Mouse (Mus musculus): ENCODE measurements around the gene Erbb2. TPM values are rescaled to one million over a fixed set of nuclear protein-coding genes. Genes with fewer than 3 reads are reported as not detected.

Gene Erbb2
- polyA plus RNA-seq, 1 experiment = 1.6 TPM

DNA sequence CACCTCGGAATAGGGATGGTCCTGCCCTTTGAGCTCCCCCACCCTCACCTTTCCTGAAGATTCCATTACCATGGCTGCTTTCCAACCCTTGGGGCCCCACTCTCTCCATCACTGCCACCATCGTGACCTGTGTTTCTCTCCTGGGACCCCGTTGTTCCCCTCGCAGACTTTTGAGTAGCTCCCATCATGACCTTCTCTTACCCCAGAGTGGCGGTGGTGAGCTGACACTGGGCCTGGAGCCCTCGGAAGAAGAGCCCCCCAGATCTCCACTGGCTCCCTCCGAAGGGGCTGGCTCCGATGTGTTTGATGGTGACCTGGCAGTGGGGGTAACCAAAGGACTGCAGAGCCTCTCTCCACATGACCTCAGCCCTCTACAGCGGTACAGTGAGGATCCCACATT, 23.5 kb downstream of the Erbb2 start:
- Histone ChIP-seq H3K27me3 (ENCODE audit: control insufficient read depth, insufficient read depth, low read length) (no peaks in the 10 kb centered on the region), H3K4me3 (replicated peaks; ENCODE audit: insufficient read depth, low read depth, low read length) (no peak overlapping the region), H3K4me1 (ENCODE audit: control insufficient read depth, insufficient read depth, low read length) (no peaks in the 10 kb centered on the region; the same call in 1 of the 2 replicates), H3K27ac (ENCODE audit: insufficient read depth, low read length) (no peak overlapping the region)
- no peak for DNase-seq
- WGBS = 89% methylated on average over 9 of the region's 9 CpGs
- TF ChIP-seq POLR2A (IDR thresholded peaks at IDR 0.05; ENCODE audit: borderline replicate concordance, insufficient read depth, low read length) (no peak), CTCF (IDR thresholded peaks at IDR 0.05; ENCODE audit: borderline replicate concordance, insufficient read depth, low read depth, low read length) (no peak)

GRCm38 (mm10) chr11:98437441-98437840, 25.2 kb downstream of the Erbb2 start:
- H3K4me3 ChIP-seq (replicated peaks; ENCODE audit: insufficient read depth, low read depth, low read length) = no peak overlapping the region
- 89% methylated on average over 6 of the region's 6 CpGs for WGBS
- DNase-seq = no peak
- TF ChIP-seq CTCF (IDR thresholded peaks at IDR 0.05; ENCODE audit: borderline replicate concordance, insufficient read depth, low read depth, low read length) (no peak), POLR2A (IDR thresholded peaks at IDR 0.05; ENCODE audit: borderline replicate concordance, insufficient read depth, low read length) (no peak)
- no peaks in the 10 kb centered on the region; the same call in 1 of the 2 replicates for H3K4me1 ChIP-seq (ENCODE audit: control insufficient read depth, insufficient read depth, low read length)
- H3K27ac ChIP-seq (ENCODE audit: insufficient read depth, low read length) = no peak overlapping the region
- H3K27me3 ChIP-seq (ENCODE audit: control insufficient read depth, insufficient read depth, low read length) = no peaks in the 10 kb centered on the region

DNA sequence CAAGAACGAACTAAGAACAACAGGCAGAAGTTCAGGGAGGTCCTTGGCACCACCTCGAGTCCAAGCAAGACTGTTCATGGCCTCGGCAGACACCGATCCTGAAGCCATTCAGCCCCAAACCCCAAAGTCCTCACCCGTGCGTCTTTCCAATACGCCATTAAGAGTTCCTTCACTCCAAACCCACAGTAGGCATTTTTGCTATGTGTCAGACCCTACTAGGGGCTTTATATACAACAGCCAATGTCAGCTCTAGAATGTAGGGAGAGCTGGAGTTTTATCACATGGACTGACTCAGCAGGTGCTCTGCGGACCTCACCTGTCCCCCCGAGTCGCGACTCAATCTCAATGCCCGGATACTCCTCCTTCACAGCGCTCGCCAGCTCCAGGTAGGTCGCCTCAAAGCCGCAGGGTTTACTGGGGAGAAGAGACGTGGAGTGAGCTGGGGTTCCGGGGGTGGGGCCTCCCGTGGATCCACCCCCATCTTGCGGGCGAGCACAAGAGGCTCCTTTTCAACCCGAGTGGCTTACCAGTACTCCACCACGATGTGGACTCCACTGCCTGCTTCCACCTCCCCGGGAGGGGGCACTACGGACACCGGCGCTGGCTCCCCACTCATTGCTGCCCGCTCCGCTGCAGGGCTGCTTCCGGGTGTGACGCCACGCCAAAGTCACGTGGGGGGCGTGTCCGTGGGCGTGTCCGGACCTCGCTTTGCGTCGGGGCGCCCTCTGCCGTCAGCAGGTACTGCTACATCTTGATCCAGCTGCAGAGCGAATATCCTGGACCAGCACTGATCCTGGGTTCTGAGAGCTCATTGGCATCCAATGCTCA, 26.3 kb downstream of the Erbb2 start, which contains the start of gene Mien1:
Mien1 (minus strand) TSS at position 661 of the 828 bp plus-strand sequence.
- whole genome bisulfite sequencing = under 1% methylated on average over 43 of the region's 43 CpGs
- H3K27me3 ChIP-seq (ENCODE audit: control insufficient read depth, insufficient read depth, low read length) = no peaks in the 10 kb centered on the region
- DNase-seq = peak; percentile 93 to 98
- H3K4me3 ChIP-seq (replicated peaks; ENCODE audit: insufficient read depth, low read depth, low read length) = peak within 1 kb of the TSS; percentile 68
- H3K4me1 ChIP-seq (ENCODE audit: control insufficient read depth, insufficient read depth, low read length) = no peaks in the 10 kb centered on the region; the same call in 1 of the 2 replicates
- no peak within 1 kb of the TSS for H3K27ac ChIP-seq (ENCODE audit: insufficient read depth, low read length)
- peak; percentile 85 for TF ChIP-seq CTCF (IDR thresholded peaks at IDR 0.05; ENCODE audit: borderline replicate concordance, insufficient read depth, low read depth, low read length)
- TF ChIP-seq POLR2A (IDR thresholded peaks at IDR 0.05; ENCODE audit: borderline replicate concordance, insufficient read depth, low read length) = peak; percentile 94

DNA sequence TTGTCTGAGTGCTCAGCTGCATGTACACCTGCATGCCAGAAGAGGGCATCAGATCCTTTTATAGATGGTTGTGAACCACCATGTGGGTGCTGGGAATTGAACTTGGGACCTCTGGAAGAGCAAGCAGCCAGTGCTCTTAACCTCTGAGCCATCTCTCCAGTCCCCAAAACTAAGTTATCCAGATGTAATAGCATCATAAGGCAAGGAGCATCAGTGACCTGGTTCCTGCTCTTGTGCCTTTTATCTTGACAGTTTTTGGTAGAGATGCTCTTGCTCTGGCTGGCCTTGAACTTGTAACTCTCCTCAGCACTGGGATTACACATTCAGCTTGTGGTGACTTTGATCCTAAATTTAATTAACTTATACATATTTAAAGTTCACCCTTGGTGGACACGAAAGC, 31.4 kb downstream of the Erbb2 start:
- 98% methylated on average over 1 of the region's 1 CpGs for WGBS
- TF ChIP-seq CTCF (IDR thresholded peaks at IDR 0.05; ENCODE audit: borderline replicate concordance, insufficient read depth, low read depth, low read length) (no peak), POLR2A (IDR thresholded peaks at IDR 0.05; ENCODE audit: borderline replicate concordance, insufficient read depth, low read length) (no peak)
- no peak overlapping the region for H3K27ac ChIP-seq (ENCODE audit: insufficient read depth, low read length)
- no peaks in the 10 kb centered on the region for H3K27me3 ChIP-seq (ENCODE audit: control insufficient read depth, insufficient read depth, low read length)
- peaks cover 10% of the 10 kb centered on the region; the same call in 1 of the 2 replicates for H3K4me1 ChIP-seq (ENCODE audit: control insufficient read depth, insufficient read depth, low read length)
- no peak overlapping the region for H3K4me3 ChIP-seq (replicated peaks; ENCODE audit: insufficient read depth, low read depth, low read length)
- DNase-seq = no peak

DNA sequence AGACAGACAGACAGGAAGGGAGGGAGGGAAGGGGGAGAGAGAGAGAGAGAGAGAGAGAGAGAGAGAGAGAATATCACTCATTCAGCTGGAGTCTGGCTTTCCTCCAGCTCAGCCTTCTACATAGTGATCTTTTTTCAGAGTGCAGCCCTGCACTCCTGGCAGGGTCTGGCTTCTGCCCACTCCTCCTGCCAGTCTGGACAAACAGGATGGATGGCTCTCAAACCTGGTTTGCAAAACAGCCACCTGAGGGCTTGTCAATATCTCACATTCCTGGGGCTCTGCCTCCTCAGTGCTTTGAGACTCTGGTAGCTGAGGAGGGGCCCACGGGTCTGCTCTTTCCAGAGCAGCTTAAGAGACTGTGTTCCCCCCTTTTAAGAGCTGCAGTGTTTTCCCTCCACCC, 33.0 kb downstream of the Erbb2 start:
- no peak for DNase-seq
- Histone ChIP-seq H3K4me1 (ENCODE audit: control insufficient read depth, insufficient read depth, low read length) (peaks cover 18% of the 10 kb centered on the region), H3K27me3 (ENCODE audit: control insufficient read depth, insufficient read depth, low read length) (no peaks in the 10 kb centered on the region), H3K4me3 (replicated peaks; ENCODE audit: insufficient read depth, low read depth, low read length) (no peak overlapping the region), H3K27ac (ENCODE audit: insufficient read depth, low read length) (no peak overlapping the region)
- TF ChIP-seq CTCF (IDR thresholded peaks at IDR 0.05; ENCODE audit: borderline replicate concordance, insufficient read depth, low read depth, low read length) = no peak
- TF ChIP-seq POLR2A (IDR thresholded peaks at IDR 0.05; ENCODE audit: borderline replicate concordance, insufficient read depth, low read length) = no peak
- 53% methylated on average over 1 of the region's 1 CpGs for whole genome bisulfite sequencing

DNA sequence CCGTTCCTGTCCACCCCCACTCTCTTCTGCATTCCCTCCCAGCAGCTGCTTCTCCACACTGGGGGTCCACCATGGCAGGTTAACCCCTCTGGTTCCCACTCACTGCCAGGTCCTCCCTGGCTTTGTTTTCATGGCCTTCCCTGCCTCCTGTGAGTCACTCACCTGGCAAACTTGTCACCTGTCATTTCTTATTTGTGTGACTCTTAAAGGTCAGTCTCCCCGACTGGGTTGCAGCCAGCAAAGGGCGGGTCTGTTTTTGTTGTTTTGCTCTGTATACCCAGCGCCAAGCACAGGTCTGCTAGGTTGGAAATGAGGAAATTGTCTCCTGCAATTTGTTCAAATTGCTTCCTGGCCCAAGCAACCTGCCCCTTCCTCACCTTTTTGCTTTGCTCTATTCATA, 33.4 kb downstream of the Erbb2 start:
- Histone ChIP-seq H3K4me1 (ENCODE audit: control insufficient read depth, insufficient read depth, low read length) (peaks cover 18% of the 10 kb centered on the region), H3K27ac (ENCODE audit: insufficient read depth, low read length) (0 out of 2 replicates have a peak overlapping the region, but pooled peaks have one; percentile 20), H3K4me3 (replicated peaks; ENCODE audit: insufficient read depth, low read depth, low read length) (no peak overlapping the region), H3K27me3 (ENCODE audit: control insufficient read depth, insufficient read depth, low read length) (no peaks in the 10 kb centered on the region)
- TF ChIP-seq CTCF (IDR thresholded peaks at IDR 0.05; ENCODE audit: borderline replicate concordance, insufficient read depth, low read depth, low read length) (no peak), POLR2A (IDR thresholded peaks at IDR 0.05; ENCODE audit: borderline replicate concordance, insufficient read depth, low read length) (no peak)
- DNase-seq = no peak
- WGBS = 52% methylated on average over 4 of the region's 4 CpGs

DNA sequence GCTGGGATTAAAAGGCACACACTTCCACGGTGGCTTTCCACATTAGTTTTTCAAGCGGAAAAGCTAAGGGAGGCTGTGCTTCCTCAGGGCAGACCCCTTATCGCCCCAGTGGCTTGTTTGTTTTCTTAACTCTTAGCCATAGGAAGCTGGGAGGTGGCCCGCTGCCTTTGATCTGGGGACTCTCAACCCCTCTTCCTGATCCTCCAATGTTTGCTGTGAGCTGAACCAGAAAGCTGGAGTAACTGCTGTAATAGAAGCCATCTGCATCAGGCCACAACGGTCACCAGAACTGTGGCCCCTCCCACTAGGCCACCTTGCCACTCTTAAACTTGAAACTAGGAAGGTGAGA, 33.9 kb downstream of the Erbb2 start, which contains the start of gene Grb7:
Grb7 (plus strand) TSS at position 182 of the 349 bp plus-strand sequence.
- peak within 1 kb of the TSS; percentile 20 for H3K27ac ChIP-seq (ENCODE audit: insufficient read depth, low read length)
- no peaks in the 10 kb centered on the region for H3K27me3 ChIP-seq (ENCODE audit: control insufficient read depth, insufficient read depth, low read length)
- no peak for DNase-seq
- 42% methylated on average over 5 of the region's 5 CpGs for WGBS
- H3K4me3 ChIP-seq (replicated peaks; ENCODE audit: insufficient read depth, low read depth, low read length) = peak within 1 kb of the TSS; percentile 76
- TF ChIP-seq CTCF (IDR thresholded peaks at IDR 0.05; ENCODE audit: borderline replicate concordance, insufficient read depth, low read depth, low read length) (no peak), POLR2A (IDR thresholded peaks at IDR 0.05; ENCODE audit: borderline replicate concordance, insufficient read depth, low read length) (no peak)
- peaks cover 18% of the 10 kb centered on the region for H3K4me1 ChIP-seq (ENCODE audit: control insufficient read depth, insufficient read depth, low read length)

All from cerebellum, adult 2 months (tissue).